Mouse (Mus musculus): ENCODE measurements at regions not wholly inside any gene's neighbourhood (a gene's known extent, or its start where the extent isn't known, plus 50 kb on each side); places are given as distances from the start of the nearest gene placed in this dataset.
A peak's percentile ranks its signal among the peaks of the same experiment; 100 is the strongest.

DNA sequence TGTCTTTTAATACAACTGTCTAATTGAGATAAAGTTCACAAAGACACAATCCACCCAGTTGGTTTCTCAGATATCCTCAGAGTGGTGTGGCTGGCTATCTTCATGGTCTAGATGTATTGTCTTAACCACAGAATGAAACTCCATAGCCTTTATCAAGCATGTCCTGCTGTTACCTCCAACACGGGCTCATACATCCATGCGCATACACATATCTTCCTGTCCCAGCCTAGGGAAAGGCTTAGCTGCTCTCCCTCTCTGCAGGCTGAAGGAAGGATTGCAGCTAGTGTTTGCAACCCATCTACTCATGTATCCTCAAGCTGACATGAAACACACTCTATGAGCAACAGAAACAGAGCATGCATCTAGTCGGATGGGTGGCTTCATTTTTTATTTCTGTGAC, 517.2 kb upstream of the Mgmt start:
- DNase-seq (ENCODE audit: low spot score) = no peak
- peaks cover 41% of the 10 kb centered on the region for H3K4me1 ChIP-seq
- H3K27me3 ChIP-seq (ENCODE audit: low read depth, poor library complexity, severe bottlenecking) = peaks cover 12% of the 10 kb centered on the region; the same call in 1 of the 2 replicates
- H3K27ac ChIP-seq = peak overlapping the region; percentile 38
- WGBS = 87% methylated on average over 3 of the region's 3 CpGs
- no peaks in the 10 kb centered on the region for H3K9me3 ChIP-seq (replicated peaks)
- no peak overlapping the region for H3K4me3 ChIP-seq
- no peaks in the 10 kb centered on the region for H3K36me3 ChIP-seq

DNA sequence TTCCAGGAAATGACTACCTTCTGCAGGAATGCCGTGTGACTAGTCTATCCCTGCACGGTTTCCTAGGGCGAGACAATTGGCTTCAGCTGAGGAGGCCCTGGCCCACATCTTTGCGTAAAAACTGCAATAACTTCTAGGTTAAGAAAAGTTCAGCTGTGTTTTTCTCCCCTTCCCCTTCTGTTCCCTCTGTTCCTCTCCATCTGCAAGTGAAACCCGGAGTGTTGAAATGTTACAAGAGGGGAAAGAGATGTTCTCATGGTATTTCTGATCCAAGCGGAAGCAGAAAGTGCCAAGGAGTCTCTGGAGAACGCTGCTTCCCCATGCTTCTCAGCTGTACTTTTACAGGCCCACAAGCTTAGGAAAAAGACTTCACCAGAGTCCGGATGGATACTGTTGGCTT, 516.7 kb upstream of the Mgmt start:
- H3K9me3 ChIP-seq (replicated peaks) = no peaks in the 10 kb centered on the region
- H3K4me3 ChIP-seq = no peak overlapping the region
- peaks cover 12% of the 10 kb centered on the region; the same call in 1 of the 2 replicates for H3K27me3 ChIP-seq (ENCODE audit: low read depth, poor library complexity, severe bottlenecking)
- peaks cover 41% of the 10 kb centered on the region for H3K4me1 ChIP-seq
- no peak for DNase-seq (ENCODE audit: low spot score)
- H3K36me3 ChIP-seq = no peaks in the 10 kb centered on the region
- H3K27ac ChIP-seq = peak overlapping the region; percentile 38
- 80% methylated on average over 8 of the region's 8 CpGs for WGBS

DNA sequence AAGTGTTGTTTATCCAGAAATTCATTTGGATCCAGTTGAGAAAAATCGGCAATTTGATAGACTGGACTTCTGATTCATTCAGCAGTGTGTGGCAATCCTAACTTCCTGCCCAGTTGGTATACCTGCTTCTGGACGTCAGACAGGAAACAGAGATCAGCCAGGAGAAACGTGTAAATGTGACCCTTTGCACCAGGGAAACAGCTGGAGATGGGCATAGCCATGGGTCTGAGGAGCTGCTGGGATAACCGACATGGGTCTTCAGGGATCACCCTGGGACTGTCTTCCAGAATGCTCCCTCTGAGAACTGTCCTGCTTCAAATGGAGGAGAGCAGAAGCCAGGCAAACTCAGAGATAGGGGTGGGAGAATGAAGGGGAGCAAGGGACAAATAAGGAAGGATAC, 516.1 kb upstream of the Mgmt start:
- Histone ChIP-seq H3K27ac (no peak overlapping the region; the same call in 1 of the 2 replicates), H3K4me1 (peaks cover 41% of the 10 kb centered on the region), H3K9me3 (replicated peaks) (no peaks in the 10 kb centered on the region), H3K36me3 (no peaks in the 10 kb centered on the region), H3K27me3 (ENCODE audit: low read depth, poor library complexity, severe bottlenecking) (peaks cover 12% of the 10 kb centered on the region; the same call in 1 of the 2 replicates), H3K4me3 (no peak overlapping the region)
- 57% methylated on average over 4 of the region's 4 CpGs for WGBS
- DNase-seq (ENCODE audit: low spot score) = no peak

DNA sequence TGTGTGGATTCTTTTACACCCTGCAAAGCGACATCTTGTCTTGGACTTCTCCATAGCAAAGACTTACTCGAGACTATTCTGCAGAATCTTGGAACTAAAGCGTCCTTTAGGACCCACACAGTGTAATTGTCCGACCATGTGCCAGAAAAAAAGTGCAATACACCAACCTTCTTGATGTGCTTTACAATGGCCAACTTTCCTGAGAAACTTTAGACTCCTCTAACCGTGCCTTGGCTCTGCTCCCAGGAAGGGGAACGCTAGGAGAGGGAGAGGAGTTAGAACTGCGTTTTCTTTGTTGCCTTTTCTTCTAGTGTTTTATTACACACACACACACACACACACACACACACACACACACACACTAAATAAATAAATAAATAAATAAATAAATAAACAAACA, 515.1 kb upstream of the Mgmt start:
- 70% methylated on average over 7 of the region's 7 CpGs for WGBS
- Histone ChIP-seq H3K27me3 (ENCODE audit: low read depth, poor library complexity, severe bottlenecking) (peaks cover 12% of the 10 kb centered on the region; the same call in 1 of the 2 replicates), H3K4me1 (peaks cover 41% of the 10 kb centered on the region), H3K9me3 (replicated peaks) (no peaks in the 10 kb centered on the region), H3K4me3 (no peak overlapping the region), H3K36me3 (no peaks in the 10 kb centered on the region), H3K27ac (0 out of 2 replicates have a peak overlapping the region, but pooled peaks have one; percentile 44)
- no peak for DNase-seq (ENCODE audit: low spot score)

DNA sequence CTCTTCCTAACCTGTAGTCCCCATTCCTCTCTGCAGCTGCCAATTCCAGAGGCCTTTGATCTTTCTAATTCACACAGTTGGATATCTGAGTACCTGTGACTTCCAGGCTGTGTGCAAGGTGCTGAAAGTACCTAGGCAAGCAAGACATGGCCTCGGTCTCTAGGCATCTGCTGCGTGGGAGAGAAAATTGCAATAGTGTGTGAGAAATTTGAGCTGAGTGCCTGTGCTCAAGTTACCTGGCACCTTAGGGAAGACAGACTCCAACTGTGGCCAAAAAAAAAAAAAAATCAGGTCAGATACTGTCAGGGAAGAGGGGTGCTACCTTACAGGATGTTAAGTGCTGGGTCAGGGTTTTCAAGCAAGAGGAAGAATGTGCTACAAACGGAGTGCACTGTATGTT, 514.7 kb upstream of the Mgmt start:
- no peak for DNase-seq (ENCODE audit: low spot score)
- Histone ChIP-seq H3K4me1 (peaks cover 41% of the 10 kb centered on the region), H3K27me3 (ENCODE audit: low read depth, poor library complexity, severe bottlenecking) (peaks cover 12% of the 10 kb centered on the region; the same call in 1 of the 2 replicates), H3K4me3 (no peak overlapping the region), H3K36me3 (no peaks in the 10 kb centered on the region), H3K27ac (0 out of 2 replicates have a peak overlapping the region, but pooled peaks have one; percentile 14), H3K9me3 (replicated peaks) (no peaks in the 10 kb centered on the region)
- WGBS = 32% methylated on average over 3 of the region's 3 CpGs

DNA sequence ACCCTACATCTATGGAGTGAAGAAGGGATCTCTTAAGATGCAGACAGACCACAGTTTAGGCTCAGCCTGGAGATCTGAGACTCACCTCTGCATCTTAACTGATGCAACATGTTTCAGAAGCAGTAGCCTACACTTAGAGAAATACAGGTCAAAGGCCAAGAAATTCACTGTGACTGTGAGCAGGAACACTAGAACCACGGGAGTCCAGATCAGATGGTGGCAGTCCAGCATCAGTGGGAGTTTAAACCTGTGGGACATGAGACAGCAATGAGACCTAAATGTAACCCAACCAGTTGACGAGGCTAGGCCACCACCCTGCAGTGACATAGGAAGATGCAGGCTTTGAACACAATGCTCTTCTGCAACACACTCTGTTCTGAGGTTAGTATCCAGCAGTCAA, 511.1 kb upstream of the Mgmt start:
- WGBS = 82% methylated on average over 2 of the region's 2 CpGs
- H3K4me1 ChIP-seq = peaks cover 20% of the 10 kb centered on the region; the same call in 1 of the 2 replicates
- DNase-seq (ENCODE audit: low spot score) = no peak
- no peak overlapping the region for H3K27ac ChIP-seq
- H3K9me3 ChIP-seq (replicated peaks) = no peaks in the 10 kb centered on the region
- peaks cover 8% of the 10 kb centered on the region; the same call in 1 of the 2 replicates for H3K27me3 ChIP-seq (ENCODE audit: low read depth, poor library complexity, severe bottlenecking)
- no peaks in the 10 kb centered on the region for H3K36me3 ChIP-seq
- H3K4me3 ChIP-seq = no peak overlapping the region

DNA sequence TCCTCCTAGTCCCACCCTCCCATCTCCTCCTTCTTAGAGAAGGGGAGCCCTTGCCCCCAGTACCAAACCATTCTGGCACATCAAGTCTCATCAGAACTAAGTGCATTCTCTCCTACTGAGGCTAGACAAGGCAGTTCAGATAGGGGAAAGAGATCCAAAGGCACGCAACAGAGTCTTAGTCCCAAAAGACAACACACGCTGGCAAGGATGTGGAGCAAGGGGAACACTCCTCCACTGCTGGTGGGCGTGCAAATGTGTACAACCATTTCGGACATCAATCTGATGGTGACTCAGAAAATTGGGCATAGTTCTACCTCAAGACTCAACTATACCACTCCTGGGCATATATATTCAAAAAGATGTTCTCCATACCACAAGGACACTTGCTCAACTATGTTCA, 506.7 kb upstream of the Mgmt start:
- Histone ChIP-seq H3K27ac (no peak overlapping the region), H3K4me3 (no peak overlapping the region), H3K36me3 (no peaks in the 10 kb centered on the region), H3K9me3 (replicated peaks) (no peaks in the 10 kb centered on the region), H3K4me1 (peaks cover 32% of the 10 kb centered on the region), H3K27me3 (ENCODE audit: low read depth, poor library complexity, severe bottlenecking) (peaks cover under 1% of the 10 kb centered on the region; the same call in 1 of the 2 replicates)
- DNase-seq (ENCODE audit: low spot score) = no peak
- WGBS = 90% methylated on average over 4 of the region's 4 CpGs

DNA sequence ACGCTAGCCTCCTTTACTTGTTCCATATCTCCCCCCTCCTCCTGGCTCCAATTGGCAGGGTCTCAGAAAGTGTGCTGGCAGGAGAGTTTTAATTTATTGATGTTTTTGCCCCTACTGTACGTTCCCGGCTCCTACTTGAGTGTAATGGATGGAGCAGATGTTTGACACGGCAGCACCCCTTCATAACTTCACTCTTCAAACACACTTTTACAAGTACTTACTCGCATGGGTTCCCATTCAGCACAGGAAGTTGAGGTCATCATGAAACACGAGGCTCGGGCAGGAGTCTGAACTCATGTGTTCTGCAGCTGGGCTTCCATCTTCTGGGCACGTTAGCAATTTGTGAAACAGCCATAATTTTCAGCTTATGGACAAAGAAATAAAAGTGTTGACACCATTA, 504.3 kb upstream of the Mgmt start:
- Histone ChIP-seq H3K4me1 (peaks cover 32% of the 10 kb centered on the region), H3K36me3 (no peaks in the 10 kb centered on the region), H3K9me3 (replicated peaks) (no peaks in the 10 kb centered on the region), H3K27ac (peak overlapping the region; percentile 74; the same call in 1 of the 2 replicates), H3K4me3 (no peak overlapping the region), H3K27me3 (ENCODE audit: low read depth, poor library complexity, severe bottlenecking) (peaks cover 17% of the 10 kb centered on the region; the same call in 1 of the 2 replicates)
- WGBS = 20% methylated on average over 8 of the region's 8 CpGs
- peak; percentile 79 for DNase-seq (ENCODE audit: low spot score)

DNA sequence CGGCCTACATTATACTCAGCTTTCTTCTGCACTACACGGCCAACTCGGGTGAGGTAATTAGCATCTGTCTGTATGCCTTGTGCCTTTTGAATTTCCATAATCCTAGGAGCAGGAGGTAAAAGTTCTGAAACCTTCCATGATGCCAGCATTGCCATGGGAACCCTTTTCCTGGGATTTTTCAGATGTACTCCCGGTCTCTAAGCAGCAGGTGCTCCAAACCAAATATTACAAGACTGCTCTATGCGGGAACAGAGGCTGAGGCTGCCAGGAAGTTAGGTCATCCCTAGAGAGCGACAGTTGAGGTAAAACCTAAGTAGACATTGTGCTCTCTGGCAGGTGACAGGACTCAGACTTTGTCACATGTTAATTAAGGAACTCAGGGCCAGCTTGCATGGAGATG, 501.0 kb upstream of the Mgmt start:
- Histone ChIP-seq H3K36me3 (no peaks in the 10 kb centered on the region), H3K4me1 (peaks cover 32% of the 10 kb centered on the region), H3K4me3 (no peak overlapping the region), H3K9me3 (replicated peaks) (no peaks in the 10 kb centered on the region), H3K27ac (no peak overlapping the region), H3K27me3 (ENCODE audit: low read depth, poor library complexity, severe bottlenecking) (peaks cover 20% of the 10 kb centered on the region)
- DNase-seq (ENCODE audit: low spot score) = no peak
- 91% methylated on average over 6 of the region's 6 CpGs for WGBS

DNA sequence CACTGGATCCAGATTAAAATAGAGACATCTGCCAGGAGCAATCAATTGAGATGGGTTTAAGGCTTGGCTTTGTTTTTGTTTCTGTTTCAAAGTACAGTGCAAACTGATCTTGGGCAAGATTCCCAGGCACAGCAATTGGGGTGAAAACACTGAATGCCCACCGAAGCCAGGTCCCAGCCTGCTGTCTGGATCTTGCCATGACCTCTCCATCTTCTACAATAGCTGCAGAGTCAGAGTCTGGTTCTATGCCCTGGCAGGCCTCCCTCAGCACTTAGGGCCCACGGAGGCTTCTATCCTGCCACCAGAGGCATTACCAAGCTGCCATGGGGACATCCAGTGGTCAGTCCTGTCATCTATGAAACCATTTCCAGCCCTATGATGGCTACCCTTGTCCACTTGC, 498.6 kb upstream of the Mgmt start:
- Histone ChIP-seq H3K9me3 (replicated peaks) (no peaks in the 10 kb centered on the region), H3K27me3 (ENCODE audit: low read depth, poor library complexity, severe bottlenecking) (peaks cover 20% of the 10 kb centered on the region), H3K27ac (peak overlapping the region; percentile 51; the same call in 1 of the 2 replicates), H3K4me3 (no peak overlapping the region), H3K36me3 (no peaks in the 10 kb centered on the region), H3K4me1 (peaks cover 11% of the 10 kb centered on the region)
- 79% methylated on average over 2 of the region's 2 CpGs for WGBS
- DNase-seq (ENCODE audit: low spot score) = no peak

DNA sequence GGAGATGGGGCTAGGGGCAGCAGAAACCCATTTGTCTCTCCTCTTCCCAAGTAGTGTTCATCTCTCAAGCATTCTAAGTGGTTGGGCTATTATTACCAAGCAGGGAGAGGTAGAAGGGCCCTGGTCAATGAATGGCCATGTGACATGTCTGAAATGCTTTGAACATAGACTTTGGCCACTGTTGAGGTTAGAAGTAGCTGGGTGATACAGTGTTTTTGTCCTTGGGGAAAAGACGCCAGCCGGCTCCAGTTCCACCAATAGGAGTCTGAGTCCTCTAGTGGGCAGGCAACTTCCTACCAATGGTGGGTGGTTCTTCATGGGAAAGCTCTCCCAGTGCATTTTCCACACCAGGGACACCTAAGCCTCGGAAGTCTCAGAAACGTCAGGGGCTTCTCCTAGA, 497.3 kb upstream of the Mgmt start:
- H3K4me3 ChIP-seq = no peak overlapping the region
- 93% methylated on average over 4 of the region's 4 CpGs for WGBS
- H3K27ac ChIP-seq = 0 out of 2 replicates have a peak overlapping the region, but pooled peaks have one; percentile 33
- H3K27me3 ChIP-seq (ENCODE audit: low read depth, poor library complexity, severe bottlenecking) = peaks cover 20% of the 10 kb centered on the region
- H3K4me1 ChIP-seq = no peaks in the 10 kb centered on the region
- no peaks in the 10 kb centered on the region for H3K36me3 ChIP-seq
- no peak for DNase-seq (ENCODE audit: low spot score)
- H3K9me3 ChIP-seq (replicated peaks) = no peaks in the 10 kb centered on the region

DNA sequence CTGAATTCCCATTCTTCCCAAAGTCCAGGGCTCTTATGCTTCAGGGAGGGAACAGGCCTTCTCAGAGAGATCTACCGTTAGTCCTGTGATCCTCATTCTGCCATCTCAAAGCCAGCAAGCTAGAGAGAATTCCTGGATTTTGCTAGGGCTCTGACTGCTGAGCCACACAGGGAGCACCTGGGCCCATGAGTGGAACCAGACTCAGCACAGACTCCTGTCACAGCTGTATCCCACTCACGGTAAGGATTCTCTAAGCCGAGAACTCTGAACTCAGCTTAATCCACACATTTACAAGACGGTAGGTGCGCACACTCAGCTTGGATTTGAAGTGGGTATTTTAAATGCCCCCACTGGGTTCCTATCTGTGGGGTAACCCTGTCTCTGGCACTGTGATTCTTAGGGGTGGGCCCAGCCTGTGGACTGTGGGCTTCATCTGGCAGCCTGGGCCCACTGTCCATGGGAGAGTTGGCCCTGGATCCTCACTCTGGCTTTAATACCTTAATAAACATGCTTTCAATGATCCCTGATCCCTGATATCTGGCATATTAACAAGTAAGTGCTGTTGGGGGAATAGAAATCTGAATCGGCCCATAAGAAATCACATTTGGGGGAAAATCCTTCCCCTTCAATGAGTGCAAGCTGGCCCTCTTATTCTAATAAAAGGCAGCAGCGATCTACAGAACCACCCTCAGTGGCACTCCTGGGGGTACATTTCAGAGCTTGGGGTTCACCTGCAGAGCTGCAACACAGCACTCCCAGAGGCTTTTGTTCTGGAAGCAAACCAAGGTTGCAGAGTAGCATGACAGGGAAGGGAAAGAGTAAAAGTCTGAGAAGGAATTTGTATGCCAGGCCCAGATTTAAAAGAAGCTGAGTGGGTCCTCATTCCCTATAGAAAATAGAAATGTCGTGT, 491.5 kb upstream of the Mgmt start:
- Histone ChIP-seq H3K4me1 (peaks cover 47% of the 10 kb centered on the region), H3K9me3 (replicated peaks) (no peaks in the 10 kb centered on the region), H3K27me3 (ENCODE audit: low read depth, poor library complexity, severe bottlenecking) (no peaks in the 10 kb centered on the region), H3K4me3 (no peak overlapping the region), H3K27ac (peak overlapping the region; percentile 70), H3K36me3 (no peaks in the 10 kb centered on the region)
- DNase-seq (ENCODE audit: low spot score) = no peak
- 86% methylated on average over 8 of the region's 8 CpGs for WGBS

DNA sequence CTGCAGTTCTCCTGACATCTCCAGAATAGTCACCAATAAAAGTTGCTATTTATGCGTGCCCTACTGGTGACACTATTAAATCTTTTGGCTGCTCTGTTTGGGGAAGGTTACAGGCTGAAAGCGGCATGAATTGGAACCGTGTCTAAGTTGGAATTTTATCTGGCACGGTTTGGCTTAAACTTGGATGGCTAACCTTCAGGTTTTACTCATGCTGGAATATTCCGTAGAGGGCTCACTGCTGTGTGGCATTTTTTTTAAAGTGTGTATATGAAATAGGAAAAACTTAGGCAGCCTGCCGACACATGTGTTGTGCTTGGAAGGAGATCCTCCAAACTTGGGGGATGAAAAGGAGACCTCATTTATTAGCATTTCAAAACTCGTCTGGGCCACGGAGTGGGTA, 489.0 kb upstream of the Mgmt start:
- 79% methylated on average over 8 of the region's 8 CpGs for WGBS
- Histone ChIP-seq H3K4me3 (no peak overlapping the region), H3K27me3 (ENCODE audit: low read depth, poor library complexity, severe bottlenecking) (peaks cover 6% of the 10 kb centered on the region; the same call in 1 of the 2 replicates), H3K36me3 (no peaks in the 10 kb centered on the region), H3K9me3 (replicated peaks) (no peaks in the 10 kb centered on the region), H3K4me1 (peaks cover 47% of the 10 kb centered on the region), H3K27ac (peak overlapping the region; percentile 78; the same call in 1 of the 2 replicates)
- DNase-seq (ENCODE audit: low spot score) = no peak

All from limb, embryonic 10.5 days (tissue).